In genomic region chr8:84256822-84257610, GRCm38 (mm10) we compare ENCODE assay signal across 8 mouse cellular contexts. TPM values are rescaled to one million over a fixed set of nuclear protein-coding genes. Genes with fewer than 3 reads are reported as not detected.
DNase-seq lines count a peak whose midpoint lies in the region.

Mri1 (minus strand) TSS chr8:84257326.

- intact Hi-C loops in left cerebral cortex, postnatal 25 days (cut with DNase I), result no loop called here

- peak; percentile 92 for DNase-seq in adrenal gland, adult 2 months
- peak; percentile 92 for DNase-seq in embryo, embryonic 10 days (ENCODE audit: low spot score)
- peak; percentile 79 for DNase-seq in gastrocnemius, postnatal 10 days
- DNase-seq in hindlimb bud, embryonic 11.5 days (ENCODE audit: extremely low spot score, low read depth, low spot score), result peak; percentile 85
- DNase-seq in left cerebral cortex, postnatal 25 days (ENCODE audit: low spot score in 2 of 2), result peak; percentile 83 to 86
- DNase-seq in mesoderm, embryonic 11.5 days (ENCODE audit: low read depth, low spot score), result peak; percentile 95
- peak; percentile 70 to 75 for DNase-seq in right cerebral cortex, postnatal 36 days (ENCODE audit: low spot score in 2 of 2)
- peak; percentile 78 to 83 for DNase-seq in urinary bladder, postnatal 4 days (ENCODE audit: low spot score in 2 of 2)

RNA-seq across cellular contexts. Expression of gene Mri1, which starts in this region (rescaled TPM):
- 10 to 100 TPM; 27.9 to 38.1 TPM for total RNA-seq in adrenal gland, adult 2 months (2021)
- 239 and 243 TPM in 2 replicates for polyA plus RNA-seq in adrenal gland, adult 2 months (2012; rRNA removed)
- 10 to 100 TPM; 16.8 to 20.6 TPM for total RNA-seq in gastrocnemius, postnatal 10 days (2021)
- total RNA-seq in left cerebral cortex, postnatal 25 days (2021), result 10 to 100 TPM; 13.4 to 15.7 TPM

Comparison
In these comparisons a context has a peak if more than half of its experiments do, and no peak if none do; other contexts are left out.
1. Peak in every context shown above with its lines: DNase-seq.